Mouse (Mus musculus): Measurements from ENCODE around the gene Gm9887.
"Not testable (repeated sequence)": the region's sequence is repeated elsewhere in the genome, so short reads cannot be mapped to it uniquely, and the experiment has no call there.

Gene Gm9887

DNA sequence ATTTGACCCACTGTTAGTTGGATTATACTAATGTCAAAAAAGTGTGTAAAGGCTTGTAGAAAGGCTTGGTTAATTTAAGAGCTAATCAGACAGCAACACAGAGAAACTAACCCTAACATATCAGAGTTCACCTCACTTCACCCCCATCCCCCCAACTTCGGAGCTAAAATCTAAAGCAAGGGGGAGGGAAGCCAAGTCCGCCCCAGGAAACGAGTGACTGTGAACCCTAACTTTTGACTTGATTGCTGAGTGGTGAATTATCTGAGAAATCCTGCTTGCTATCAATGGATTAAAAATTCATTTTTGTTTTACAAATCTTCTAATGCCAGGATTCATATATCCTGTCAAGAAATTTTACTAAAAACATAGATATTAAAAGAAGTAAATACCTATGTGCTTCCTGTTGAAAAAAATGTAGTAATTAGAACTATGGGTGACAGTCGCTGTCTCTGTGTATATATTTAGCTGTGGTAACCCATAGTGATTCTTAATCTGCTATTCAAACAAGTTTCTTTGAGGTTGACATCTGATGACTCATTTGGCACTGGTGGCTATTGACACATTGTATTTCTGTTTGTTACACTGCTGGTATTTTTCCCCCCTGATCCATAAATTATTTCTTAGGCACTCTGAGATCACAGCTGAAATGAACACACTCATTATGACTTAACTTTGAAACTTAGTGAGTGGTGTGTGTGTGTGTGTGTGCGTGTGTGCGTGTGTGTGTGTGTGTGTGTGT is 13.5 kb upstream of the Gm9887 start:
- no peak for DNase-seq (ENCODE audit: low spot score)

DNA sequence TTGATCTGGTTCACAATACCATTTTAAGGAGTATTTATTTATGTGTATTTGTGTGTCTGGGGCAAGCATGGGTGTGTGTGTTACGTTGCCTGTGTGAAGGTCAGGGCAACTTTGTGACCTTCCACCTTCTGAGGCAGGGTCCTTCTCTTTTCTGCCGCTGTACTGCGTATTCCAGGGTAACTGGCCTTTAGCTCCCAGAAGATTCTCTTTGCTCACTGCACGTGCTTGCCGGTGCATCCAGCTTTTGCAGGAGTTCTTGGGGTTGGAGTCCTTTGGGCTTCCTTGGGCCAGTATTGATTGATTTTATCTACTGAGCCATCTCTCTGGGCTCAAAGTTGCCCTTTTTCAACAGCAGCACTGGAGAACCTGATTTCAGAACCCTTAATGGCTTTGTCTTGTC is 12.3 kb upstream of the Gm9887 start:
- no peak for DNase-seq (ENCODE audit: low spot score)

DNA sequence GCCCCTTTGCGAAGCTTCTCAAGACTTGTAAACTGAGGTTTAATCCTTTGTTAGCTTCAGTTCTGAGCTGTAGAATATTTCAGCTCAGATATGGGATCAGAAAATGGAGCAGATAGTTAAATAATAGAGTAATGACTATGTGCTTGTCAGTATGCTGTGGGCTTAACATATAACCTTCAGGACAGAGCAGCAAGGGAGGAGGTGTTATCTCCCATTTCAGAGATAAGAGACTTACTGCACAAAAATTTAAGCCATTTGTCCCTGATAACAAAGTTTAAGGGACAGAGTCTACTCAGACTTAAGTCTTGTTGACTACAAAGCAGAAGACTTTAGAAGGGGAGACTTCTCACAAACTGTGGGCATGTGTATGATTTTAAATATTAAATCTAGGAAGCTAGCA is 10.6 kb upstream of the Gm9887 start:
- DNase-seq (ENCODE audit: low spot score): no peak

DNA sequence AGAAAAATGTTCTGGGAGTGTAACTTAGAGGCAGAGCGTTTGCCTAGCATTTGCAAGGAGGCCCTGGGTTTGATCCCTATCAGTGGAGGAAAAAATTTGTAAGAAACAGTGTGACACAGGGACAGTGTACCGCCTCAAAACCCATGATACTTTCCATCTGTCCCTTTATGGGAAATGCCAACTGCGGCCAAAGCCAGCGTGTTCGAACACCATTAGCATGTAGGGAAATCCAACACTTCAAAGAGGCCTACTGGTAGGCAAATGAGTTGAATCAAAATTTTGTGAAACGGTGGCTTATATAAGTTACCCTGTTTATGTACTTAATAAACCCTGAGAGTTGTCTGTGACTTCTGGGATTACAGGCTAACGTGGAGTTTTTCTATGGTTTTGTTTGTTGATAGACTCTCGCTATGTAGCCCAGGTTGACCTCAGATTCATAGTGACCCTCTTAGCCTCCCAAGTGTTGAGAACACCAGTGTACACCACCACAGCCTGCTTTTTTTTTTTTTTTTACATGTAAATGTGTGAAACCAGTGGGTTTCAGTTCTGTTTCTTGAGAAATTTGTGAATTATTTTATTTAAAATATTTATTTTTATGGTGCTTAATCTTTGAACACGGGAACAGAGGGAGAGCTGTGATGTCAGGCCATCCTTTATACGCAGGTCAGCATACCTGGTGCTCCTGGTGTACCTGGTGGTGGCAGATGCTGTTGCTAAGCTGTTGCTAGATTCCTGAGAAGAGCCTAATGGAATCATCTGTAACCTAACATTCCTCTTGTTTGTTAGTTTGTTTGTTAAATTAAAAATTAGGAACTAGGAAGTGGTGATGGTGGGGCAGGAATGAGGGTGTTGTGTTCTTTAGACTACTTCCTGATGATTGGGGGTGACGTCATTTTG is 6.5 kb upstream of the Gm9887 start:
- DNase-seq (ENCODE audit: low spot score): no peak

DNA sequence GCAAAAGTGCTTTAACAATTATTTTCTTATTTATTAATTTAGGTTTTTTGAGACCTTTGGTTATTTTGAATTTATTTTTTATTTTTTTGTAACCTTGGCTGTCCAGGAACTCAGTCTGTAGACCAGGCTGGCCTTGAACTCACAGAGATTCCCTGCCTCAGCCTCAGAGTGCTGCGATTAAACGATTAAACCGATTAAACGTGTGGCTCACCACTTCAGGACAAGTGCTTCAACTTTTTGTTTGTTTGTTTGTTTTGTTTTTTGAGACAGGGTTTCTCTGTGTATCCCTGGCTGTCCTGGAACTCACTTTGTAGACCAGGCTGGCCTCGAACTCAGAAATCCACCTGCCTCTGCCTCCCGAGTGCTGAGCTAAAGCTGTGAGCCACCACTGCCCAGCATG is 5.4 kb upstream of the Gm9887 start:
- not testable (repeated sequence) for DNase-seq (ENCODE audit: low spot score)

DNA sequence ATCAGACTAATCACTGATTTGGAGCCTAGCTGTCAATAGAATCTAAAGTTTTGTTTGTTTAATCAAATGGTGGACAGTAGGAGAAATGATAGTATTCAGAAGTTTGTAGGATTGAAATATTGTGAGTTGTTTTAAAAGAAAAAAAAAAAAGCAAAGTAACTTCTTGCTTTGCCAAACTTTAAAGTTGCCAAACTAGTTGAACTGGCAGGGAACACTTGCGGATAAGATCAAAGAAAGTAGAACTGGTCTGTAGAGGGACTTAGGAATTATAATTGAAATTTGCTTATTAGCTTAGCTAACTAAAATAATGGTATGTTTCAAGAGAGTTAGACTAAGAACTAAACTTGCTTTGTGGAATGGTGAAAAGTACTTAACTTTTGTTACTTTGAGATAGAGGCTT is 4.9 kb upstream of the Gm9887 start:
- no peak for DNase-seq (ENCODE audit: low spot score)

DNA sequence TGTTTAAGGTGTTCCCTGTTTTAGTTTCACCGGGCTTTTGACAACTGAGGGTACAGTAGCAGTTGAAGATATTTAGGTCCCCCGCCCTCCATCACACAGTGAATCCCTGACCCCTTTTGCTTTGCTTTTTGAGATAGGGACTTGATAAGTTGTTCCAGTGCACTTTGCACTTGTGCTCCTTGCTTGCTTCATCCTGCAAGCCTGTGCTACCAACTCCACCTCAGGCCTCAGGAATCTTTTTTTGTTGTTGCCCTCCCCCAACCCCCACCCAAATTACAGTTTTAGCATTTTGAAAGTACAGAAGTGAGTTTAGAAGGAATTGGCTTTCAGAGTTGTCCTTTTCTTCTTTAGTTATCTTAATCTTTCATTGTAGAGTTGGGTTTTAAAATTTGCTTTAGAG is 3.9 kb upstream of the Gm9887 start:
- DNase-seq (ENCODE audit: low spot score): no peak

DNA sequence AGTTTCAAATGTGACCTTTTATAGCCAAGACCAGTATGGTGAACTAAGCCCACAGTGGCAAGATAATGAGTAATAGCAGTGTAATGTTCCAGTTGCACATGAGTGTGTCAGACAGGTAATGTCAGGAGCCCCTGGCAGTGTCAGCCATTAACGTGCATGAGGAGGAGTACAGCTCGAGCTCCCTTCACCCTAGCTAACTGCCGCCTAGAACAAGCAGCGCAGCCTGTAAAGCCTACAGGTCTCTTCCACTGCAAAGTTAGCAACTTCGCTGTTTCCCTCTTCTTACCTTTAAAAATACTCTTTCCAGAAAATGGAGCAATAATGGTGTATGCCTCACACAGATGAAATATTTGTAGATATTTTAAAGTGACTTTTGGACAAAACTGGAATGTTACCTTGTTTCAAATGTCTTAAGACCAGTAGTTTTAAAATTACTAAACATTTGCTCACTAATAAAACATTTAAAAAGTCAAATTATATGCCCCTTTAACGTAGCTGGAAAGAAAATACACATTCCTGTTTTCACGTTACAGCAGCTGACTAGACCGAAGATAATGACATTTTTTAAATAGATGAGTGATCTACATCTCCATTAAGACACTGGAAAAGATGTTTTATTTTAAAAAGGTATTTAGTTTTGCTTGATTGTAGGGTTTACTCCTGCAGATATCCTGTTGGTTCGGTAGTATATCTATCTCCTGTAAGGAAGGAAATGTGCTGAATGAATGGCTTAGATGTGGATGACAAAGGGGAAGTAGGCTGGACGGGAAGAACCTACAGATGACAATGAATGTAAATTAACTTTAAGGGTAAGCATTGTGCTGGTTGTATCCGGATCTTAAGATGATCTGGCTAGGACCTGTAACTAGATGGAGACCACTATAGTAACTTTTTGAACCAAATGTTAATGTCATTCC is 1.9 kb upstream of the Gm9887 start:
- DNase-seq (ENCODE audit: low spot score): no peak

DNA sequence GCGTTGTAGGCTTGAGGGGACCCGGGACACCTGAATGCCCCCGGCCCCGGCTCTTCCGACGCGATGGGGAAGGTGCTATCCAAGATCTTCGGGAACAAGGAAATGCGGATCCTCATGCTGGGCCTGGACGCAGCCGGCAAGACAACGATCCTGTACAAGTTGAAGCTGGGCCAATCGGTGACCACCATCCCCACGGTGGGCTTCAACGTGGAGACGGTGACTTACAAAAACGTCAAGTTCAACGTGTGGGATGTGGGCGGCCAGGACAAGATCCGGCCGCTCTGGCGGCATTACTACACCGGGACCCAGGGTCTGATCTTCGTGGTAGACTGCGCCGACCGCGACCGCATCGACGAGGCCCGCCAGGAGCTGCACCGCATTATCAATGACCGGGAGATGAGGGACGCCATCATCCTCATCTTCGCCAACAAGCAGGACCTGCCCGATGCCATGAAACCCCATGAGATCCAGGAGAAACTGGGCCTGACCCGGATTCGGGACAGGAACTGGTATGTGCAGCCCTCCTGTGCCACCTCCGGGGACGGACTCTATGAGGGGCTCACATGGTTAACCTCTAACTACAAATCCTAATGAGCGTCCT is 573 bp upstream of the Gm9887 start:
- DNase-seq (ENCODE audit: low spot score): no peak

DNA sequence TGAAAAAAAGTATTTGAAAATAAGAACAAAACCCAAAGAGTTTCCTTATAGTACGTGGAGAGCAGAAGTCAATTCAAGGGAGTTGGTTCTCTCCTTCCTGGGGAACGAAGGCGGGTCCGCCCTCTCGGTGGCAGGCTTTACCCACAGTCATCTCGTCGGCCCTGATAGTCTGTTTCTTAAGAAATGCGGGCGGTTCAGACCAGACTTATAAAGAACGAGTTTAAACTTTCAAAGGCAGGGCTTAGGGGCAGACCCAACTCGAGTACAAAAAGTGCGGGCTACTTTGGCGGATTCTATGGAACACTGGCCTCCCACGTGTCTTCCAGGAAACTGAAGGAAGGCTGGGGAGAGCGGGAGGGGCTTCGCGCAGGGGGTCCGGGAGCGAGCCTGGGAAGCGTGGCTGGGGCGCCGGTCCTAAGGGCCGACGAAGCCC is 821 bp downstream of the Gm9887 start:
- DNase-seq (ENCODE audit: low spot score): no peak

DNA sequence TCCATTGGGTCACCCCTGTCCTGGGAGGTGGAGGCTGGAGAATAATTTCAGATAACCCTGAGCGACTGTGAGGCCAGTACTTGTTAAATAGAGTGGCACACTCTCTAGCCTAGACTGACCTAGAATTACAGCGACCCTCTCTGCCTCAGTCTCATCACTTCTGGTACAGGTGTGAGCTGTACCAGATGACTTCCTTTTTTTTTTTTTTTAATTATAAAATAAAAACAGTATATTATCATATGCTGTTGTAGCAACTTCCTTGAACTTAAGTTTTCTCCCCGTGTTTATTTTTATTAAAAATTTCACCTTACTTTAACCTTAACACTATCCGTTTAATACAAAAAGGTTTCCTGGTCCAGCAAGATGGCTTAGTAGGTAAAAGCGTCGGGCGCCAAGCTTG is 1.3 kb downstream of the Gm9887 start:
- no peak for DNase-seq (ENCODE audit: low spot score)

DNA sequence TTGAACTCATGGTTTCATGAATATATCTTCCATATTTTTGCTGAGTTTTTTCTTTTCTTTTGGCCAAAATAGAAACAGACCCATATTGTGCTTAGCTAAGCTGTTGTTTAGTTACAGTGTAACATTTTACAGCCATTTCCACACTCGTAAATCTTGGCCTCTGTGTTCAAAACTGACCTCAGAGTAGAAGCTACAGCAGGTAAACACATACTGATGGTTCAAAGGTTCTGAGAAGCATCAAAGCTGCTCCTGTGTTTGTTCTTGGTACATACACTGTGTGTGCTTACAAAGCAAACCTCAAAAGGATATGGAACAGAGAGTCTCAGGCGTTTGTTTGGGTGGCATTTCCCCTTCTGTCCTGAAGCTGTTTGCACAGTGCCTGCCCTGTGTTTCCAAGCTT is 4.7 kb downstream of the Gm9887 start:
- DNase-seq (ENCODE audit: low spot score): no peak

DNA sequence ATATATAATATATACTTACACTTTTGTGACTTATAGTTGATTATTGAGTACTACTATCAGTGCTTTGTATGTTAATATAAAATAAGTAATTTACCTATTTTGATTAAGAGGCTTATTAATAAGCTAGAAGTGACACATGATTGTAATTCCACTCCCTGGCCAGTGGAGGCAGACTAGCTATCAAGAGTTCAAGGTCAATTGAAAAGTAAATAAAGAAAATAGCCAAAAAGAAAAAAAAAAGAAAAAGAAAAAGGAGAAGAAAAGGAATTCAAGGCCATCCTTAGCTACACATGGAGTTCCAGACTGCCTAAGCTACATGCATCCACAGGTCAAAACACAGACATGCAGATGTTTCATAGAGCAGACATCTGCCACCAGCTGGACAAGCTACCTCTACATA is 5.8 kb downstream of the Gm9887 start:
- DNase-seq (ENCODE audit: low spot score): no peak

DNA sequence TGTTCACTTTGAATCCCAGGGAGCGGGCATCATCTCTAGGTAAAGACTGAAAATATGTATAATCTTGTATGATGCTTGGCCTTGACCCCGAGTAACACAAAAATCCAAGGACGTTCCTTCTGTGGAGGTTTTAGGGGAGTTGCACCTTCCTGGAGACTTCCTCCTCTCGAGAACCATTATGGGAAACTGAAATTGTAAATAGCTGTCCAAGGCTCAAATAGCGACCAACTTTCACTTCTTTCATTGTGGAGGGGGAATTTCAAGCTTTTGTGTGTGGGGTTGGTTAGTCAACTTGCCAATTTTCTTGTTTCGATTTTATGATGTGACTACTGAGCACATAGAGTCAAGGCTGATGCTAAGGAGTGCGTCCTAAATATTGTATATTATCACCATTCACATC is 6.5 kb downstream of the Gm9887 start:
- DNase-seq (ENCODE audit: low spot score): no peak

DNA sequence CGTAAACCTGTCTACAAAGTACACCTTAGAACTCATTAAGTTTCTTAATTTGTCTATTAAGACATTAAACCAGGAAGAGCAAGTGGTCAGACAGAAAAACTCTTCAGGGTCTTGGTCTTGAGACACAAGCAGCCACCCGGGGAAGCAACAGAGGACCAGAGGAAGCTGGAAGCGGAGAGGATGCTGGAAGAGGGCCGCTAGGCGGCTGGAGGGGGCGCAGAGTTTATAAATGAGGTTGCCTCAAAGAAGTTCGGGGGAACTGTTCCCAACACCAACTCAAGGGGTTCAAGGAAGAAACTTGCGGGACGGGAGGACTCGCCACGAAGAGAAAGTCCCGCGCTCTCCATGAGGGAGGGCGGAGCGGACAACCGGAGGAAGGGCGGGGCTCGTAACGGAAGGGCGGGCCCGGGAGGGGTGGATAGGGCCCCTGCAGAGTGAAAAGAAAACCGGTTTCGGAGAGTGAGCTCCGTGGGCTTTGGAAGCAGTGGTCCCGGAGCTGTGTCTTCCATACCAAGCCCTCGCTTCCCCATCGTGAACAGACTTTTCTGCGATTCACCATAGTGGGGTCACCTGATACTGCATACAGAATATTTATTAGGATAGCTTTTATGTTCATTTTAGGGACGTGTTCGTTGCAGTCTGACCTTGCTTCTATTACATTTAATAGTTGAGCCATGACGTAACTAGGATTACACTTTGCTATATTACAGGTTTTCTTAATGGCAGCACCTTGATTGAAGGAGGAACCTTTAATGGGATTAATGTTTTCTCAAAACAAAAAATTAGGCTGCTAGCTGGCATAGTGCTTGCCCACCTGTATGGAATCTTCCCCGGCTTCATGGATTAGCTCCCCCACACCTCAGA is 8.1 kb downstream of the Gm9887 start:
- DNase-seq (ENCODE audit: low spot score): peak; percentile 84

DNA sequence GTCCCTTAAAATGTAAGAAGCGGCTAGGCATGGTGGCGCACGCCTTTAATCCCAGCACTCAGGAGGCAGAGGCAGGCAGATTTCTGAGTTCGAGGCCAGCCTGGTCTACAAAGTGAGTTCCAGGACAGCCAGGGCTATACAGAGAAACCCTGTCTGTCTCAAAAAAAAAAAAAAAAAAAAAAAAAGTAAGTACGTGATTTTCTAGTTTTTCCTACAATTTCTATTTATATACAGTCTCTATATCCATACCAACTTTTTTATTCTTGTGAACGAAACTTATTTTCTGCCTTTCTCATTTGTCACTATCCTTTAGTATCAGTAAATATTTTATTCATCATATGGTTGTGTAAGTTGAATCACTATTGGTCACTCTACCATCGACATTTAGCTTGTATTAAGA is 9.1 kb downstream of the Gm9887 start:
- not testable (repeated sequence) for DNase-seq (ENCODE audit: low spot score)

DNA sequence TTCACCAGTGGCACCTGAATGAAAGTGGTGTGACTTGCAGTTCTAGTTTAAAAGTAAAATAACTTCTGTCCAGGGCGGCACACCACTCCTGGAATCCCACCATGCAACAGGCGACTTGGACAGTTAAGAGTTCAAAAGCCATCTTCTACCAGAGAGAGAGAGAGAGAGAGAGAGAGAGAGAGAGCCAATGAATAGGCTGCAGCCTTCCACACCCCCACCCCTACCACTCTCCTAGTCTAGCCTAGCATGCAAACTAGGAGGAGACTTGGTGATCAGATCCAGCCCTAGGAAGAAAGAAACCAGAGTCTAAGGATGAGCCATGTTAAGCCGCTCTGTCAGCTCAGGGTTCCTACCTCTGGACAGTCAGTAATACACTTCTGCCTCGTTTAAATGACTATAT is 9.9 kb downstream of the Gm9887 start:
- no peak for DNase-seq (ENCODE audit: low spot score)

DNA sequence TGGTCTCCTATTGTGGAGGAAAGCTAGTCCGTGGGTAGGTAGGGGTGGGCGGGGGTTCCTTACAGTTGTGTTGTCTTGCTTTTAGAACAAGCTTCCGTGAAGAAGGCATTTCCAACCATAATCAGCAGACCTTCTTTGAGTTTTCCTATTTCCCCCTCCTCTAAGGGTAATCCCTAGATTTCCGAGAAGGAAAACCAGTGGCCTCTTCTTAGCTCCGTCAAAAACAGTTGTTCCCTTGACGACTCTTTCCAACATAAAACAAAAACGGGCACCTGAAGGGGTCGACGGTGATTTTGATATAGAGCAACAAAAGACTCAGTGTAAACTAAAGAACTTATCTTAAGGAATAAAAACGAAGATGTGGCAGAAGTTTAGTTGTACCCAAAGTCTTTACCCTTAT is 10.3 kb downstream of the Gm9887 start:
- no peak for DNase-seq (ENCODE audit: low spot score)

DNA sequence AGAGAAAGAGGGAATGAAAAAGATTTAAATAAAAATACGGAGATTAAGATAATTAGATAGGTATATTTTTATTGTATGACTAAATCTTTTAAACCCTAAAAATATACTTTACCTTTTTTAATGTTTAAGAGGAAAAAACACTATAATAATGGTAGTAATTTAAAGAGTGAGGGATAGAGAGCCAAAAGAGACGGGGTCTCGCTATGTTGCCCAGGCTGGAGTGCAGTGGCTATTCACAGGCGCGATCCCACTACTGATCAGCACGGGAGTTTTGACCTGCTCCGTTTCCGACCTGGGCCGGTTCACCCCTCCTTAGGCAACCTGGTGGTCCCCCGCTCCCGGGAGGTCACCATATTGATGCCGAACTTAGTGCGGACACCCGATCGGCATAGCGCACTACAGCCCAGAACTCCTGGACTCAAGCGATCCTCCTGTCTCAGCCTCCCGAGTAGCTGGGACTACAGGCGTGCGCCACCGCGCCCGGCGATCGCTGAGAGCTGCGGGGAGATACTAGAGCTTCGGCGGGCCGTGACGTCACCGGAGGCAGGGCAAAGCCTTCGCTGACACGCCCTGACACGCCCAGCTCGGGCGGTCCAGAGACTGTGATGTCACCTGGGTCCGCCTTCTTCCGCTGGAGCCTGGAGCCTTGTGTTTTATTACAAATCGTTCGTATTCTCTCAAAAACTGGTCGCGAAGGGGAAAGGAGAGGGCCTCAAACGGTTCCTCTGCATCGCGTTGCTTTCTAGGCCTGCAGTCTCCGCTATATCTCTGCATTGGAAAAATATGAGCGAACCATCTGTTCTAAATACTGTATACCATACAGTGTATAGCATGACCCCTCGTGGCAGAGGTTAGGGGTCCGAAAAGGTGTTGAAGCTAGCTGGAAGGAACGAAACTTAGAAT is 11.0 kb downstream of the Gm9887 start:
- peak; percentile 99 for DNase-seq (ENCODE audit: low spot score)

DNA sequence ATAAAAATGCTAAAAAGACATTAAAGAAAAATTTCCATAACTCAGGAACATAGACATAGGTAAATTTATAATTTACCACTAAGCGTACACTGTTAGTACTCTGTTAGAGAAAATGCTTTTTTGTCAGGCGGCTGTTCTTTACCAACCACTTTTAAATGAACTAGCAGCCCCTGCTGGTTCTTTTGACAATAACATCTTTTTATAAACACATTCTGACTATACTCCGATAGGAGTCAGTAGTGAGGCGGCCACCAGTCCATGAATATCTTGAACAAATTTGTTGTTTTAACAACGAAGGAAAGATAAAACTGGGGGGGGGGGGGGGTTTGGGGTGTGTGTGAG is 11.6 kb downstream of the Gm9887 start:
- peak; percentile 13 for DNase-seq (ENCODE audit: low spot score)
